Mouse (Mus musculus): Measurements from ENCODE around the gene Plcz1. TPM values are rescaled to one million over a fixed set of nuclear protein-coding genes. Genes with fewer than 3 reads are reported as not detected.

The Plcz1 gene
- total RNA-seq (2023): not detected

DNA sequence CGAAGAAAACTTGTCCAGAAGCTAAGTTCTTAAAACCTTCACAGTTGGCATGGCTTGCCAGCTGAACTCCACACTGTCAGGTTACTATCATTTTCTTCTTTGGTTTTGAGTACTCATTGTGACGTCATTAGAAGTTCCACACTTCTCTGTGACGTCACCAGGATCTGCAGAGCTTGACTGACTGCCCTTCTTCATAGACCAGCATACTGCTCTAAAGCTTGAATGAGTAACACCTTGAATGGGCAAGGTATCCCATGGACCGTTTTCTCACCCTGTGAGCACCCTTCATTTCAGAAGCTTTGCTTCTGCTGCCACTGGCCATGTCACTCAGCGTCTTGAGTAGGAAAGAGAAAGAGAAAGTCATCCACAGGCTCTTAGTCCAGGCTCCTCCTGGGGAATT lies at the start of gene Plcz1:
Gene Plcz1, minus strand, starts transcription at position 101 of the 400 bp plus-strand sequence.

GRCm38 (mm10) chr6:140040952-140041351 lies 305 bp downstream of the Plcz1 start, which contains the start of gene Capza3:
TSS of gene Capza3 (plus strand) at chr6:140041252.

Other genes with a start within 250 kb of the Plcz1 start
- not detected for gene Capza3, start 205 bp downstream of the Plcz1 start, total RNA-seq (2023)

Measured in B cell, adult 67 days (primary cell).